Mouse (Mus musculus): ENCODE results near the gene Alyref. TPM values are rescaled to one million over a fixed set of nuclear protein-coding genes. Genes with fewer than 3 reads are reported as not detected.

The Alyref gene
- polyA plus RNA-seq, 1 experiment from 2014 or later = 253 TPM

GRCm38 (mm10) chr11:120578024-120578693, 20.0 kb downstream of the Alyref start:
- Histone ChIP-seq H3K4me2 (no peak overlapping the region), H3K9ac (peak overlapping the region; percentile 98), H3K4me3 (no peak overlapping the region), H3K27me3 (replicated peaks) (no peaks in the 10 kb centered on the region), H3K36me3 (peaks cover 42% of the 10 kb centered on the region), H3K9me3 (no peaks in the 10 kb centered on the region), H3K27ac (replicated peaks) (no peak overlapping the region), H3K4me1 (peaks cover 45% of the 10 kb centered on the region)
- ATAC-seq (ENCODE audit: extremely low read depth, insufficient number of reproducible peaks, low FRiP score, low TSS enrichment) = no peak
- 80% methylated on average over 10 of the region's 10 CpGs for WGBS

GRCm38 (mm10) chr11:120577211-120578023, 20.7 kb downstream of the Alyref start:
- H3K36me3 ChIP-seq = peaks cover 38% of the 10 kb centered on the region
- H3K27ac ChIP-seq (replicated peaks) = no peak overlapping the region
- H3K4me1 ChIP-seq = peaks cover 43% of the 10 kb centered on the region
- H3K9me3 ChIP-seq = no peaks in the 10 kb centered on the region
- H3K4me3 ChIP-seq = no peak overlapping the region
- H3K4me2 ChIP-seq = no peak overlapping the region
- ATAC-seq (ENCODE audit: extremely low read depth, insufficient number of reproducible peaks, low FRiP score, low TSS enrichment) = no peak
- no peak overlapping the region for H3K9ac ChIP-seq
- whole genome bisulfite sequencing = 86% methylated on average over 7 of the region's 7 CpGs
- no peaks in the 10 kb centered on the region for H3K27me3 ChIP-seq (replicated peaks)

DNA sequence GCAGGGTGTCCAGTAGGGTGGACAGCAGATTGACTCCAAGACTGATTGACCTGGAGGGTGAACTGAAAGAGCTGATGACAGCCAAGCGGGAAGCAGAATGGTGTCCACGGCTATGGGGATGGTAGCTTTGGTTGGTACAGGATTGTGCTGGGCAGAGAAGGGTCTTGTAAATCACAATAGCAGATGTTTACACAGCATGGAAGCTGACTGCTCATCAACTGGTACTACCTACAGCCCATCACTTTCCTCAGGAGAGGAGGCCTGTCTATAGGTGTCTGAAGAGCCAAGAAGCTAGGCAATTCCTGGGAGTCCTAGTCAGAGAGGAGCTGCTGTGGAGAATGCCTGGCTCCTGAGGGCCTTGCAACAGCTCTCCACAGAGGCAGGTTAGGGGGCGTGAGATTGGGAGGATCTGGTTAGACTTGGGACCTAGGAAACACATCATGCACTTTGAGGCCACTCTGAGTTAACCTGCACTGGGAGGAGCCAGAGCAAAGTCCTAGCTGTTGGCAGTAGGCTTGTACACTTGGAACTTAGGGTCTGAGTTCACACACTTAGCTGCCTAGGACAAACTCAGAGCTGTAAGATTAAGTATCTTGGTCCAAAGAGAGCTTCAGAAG, 21.7 kb downstream of the Alyref start:
- H3K36me3 ChIP-seq = peaks cover 38% of the 10 kb centered on the region
- no peak overlapping the region for H3K4me3 ChIP-seq
- WGBS = 77% methylated on average over 3 of the region's 3 CpGs
- 0 out of 2 replicates have a peak overlapping the region, but pooled peaks have one; percentile 24 for H3K9ac ChIP-seq
- H3K4me1 ChIP-seq = peaks cover 42% of the 10 kb centered on the region
- H3K27me3 ChIP-seq (replicated peaks) = no peaks in the 10 kb centered on the region
- H3K27ac ChIP-seq (replicated peaks) = no peak overlapping the region
- no peak for ATAC-seq (ENCODE audit: extremely low read depth, insufficient number of reproducible peaks, low FRiP score, low TSS enrichment)
- no peaks in the 10 kb centered on the region for H3K9me3 ChIP-seq
- H3K4me2 ChIP-seq = no peak overlapping the region

GRCm38 (mm10) chr11:120575940-120576339, 22.2 kb downstream of the Alyref start:
- no peak overlapping the region for H3K4me3 ChIP-seq
- no peak overlapping the region for H3K9ac ChIP-seq
- no peaks in the 10 kb centered on the region for H3K9me3 ChIP-seq
- peaks cover 47% of the 10 kb centered on the region for H3K4me1 ChIP-seq
- peaks cover 44% of the 10 kb centered on the region for H3K36me3 ChIP-seq
- no peaks in the 10 kb centered on the region for H3K27me3 ChIP-seq (replicated peaks)
- H3K4me2 ChIP-seq = no peak overlapping the region
- ATAC-seq (ENCODE audit: extremely low read depth, insufficient number of reproducible peaks, low FRiP score, low TSS enrichment) = no peak
- no peak overlapping the region for H3K27ac ChIP-seq (replicated peaks)

DNA sequence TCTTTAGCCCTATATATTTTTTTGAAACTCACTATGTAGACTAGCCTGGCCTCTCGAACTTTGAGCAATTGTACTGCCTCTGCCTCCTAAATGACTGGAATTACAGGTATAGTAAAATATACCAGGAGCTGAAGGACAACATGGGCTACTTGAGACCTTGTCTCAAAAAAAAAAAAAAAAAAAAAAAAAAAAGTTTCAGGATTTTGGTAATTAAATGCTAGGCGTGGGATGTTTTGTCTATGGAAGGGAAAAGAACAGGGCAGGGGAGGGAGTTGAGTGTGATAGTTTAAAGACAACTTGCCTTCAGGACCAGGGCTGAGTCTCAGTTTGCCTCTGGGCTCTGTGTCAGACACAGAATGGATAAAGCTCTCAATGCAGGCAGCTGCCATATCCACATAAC, 23.1 kb downstream of the Alyref start:
- H3K4me2 ChIP-seq = peak overlapping the region; percentile 90; the same call in 1 of the 2 replicates
- peaks cover 51% of the 10 kb centered on the region for H3K36me3 ChIP-seq
- H3K9me3 ChIP-seq = no peaks in the 10 kb centered on the region
- H3K27ac ChIP-seq (replicated peaks) = 0 out of 2 replicates have a peak overlapping the region, but pooled peaks have one; percentile 8
- H3K4me1 ChIP-seq = peaks cover 48% of the 10 kb centered on the region
- WGBS = 75% methylated on average over 2 of the region's 2 CpGs
- H3K9ac ChIP-seq = peak overlapping the region; percentile 95; the same call in 1 of the 2 replicates
- no peaks in the 10 kb centered on the region for H3K27me3 ChIP-seq (replicated peaks)
- no peak for ATAC-seq (ENCODE audit: extremely low read depth, insufficient number of reproducible peaks, low FRiP score, low TSS enrichment)
- H3K4me3 ChIP-seq = 0 out of 2 replicates have a peak overlapping the region, but pooled peaks have one; percentile 94

DNA sequence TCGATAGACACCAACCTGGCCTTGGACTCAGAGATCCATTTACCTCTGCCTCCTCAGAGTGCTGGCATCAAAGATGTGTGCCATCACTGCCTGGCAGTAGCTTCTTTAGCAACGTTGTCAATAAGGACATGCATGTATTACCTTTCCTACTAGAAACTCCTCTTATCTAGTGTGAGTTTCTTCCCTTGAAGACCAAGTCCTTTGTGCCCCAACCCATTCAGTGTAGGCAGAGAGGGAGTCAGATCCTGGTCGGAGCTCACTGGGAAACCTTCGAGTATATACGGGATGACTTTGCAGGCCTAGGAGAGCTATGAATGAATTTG, 23.9 kb downstream of the Alyref start:
- ATAC-seq (ENCODE audit: extremely low read depth, insufficient number of reproducible peaks, low FRiP score, low TSS enrichment) = no peak
- H3K27me3 ChIP-seq (replicated peaks) = no peaks in the 10 kb centered on the region
- peak overlapping the region; percentile 58 for H3K27ac ChIP-seq (replicated peaks)
- peak overlapping the region; percentile 95 for H3K9ac ChIP-seq
- no peaks in the 10 kb centered on the region for H3K9me3 ChIP-seq
- WGBS = 33% methylated on average over 5 of the region's 5 CpGs
- peak overlapping the region; percentile 94 for H3K4me3 ChIP-seq
- H3K4me1 ChIP-seq = peaks cover 40% of the 10 kb centered on the region
- peak overlapping the region; percentile 90 for H3K4me2 ChIP-seq
- peaks cover 51% of the 10 kb centered on the region for H3K36me3 ChIP-seq

GRCm38 (mm10) chr11:120573585-120574277, 24.4 kb downstream of the Alyref start:
- under 1% methylated on average over 23 of the region's 23 CpGs for WGBS
- peak overlapping the region; percentile 90 for H3K4me2 ChIP-seq
- H3K4me1 ChIP-seq = peaks cover 35% of the 10 kb centered on the region
- ATAC-seq (ENCODE audit: extremely low read depth, insufficient number of reproducible peaks, low FRiP score, low TSS enrichment) = no peak
- no peaks in the 10 kb centered on the region for H3K27me3 ChIP-seq (replicated peaks)
- no peaks in the 10 kb centered on the region for H3K9me3 ChIP-seq
- H3K4me3 ChIP-seq = peak overlapping the region; percentile 94
- H3K36me3 ChIP-seq = peaks cover 51% of the 10 kb centered on the region
- peak overlapping the region; percentile 95 for H3K9ac ChIP-seq
- peak overlapping the region; percentile 97 for H3K27ac ChIP-seq (replicated peaks)

GRCm38 (mm10) chr11:120572752-120573584, 25.2 kb downstream of the Alyref start, which contains the start of gene P4hb:
Gene P4hb, minus strand, starts transcription at chr11:120573253.
- peak within 1 kb of the TSS; percentile 98 for H3K9ac ChIP-seq
- H3K4me2 ChIP-seq = peak within 1 kb of the TSS; percentile 97
- peaks cover 51% of the 10 kb centered on the region for H3K36me3 ChIP-seq
- WGBS = under 1% methylated on average over 93 of the region's 94 CpGs
- H3K4me3 ChIP-seq = peak within 1 kb of the TSS; percentile 94
- H3K27me3 ChIP-seq (replicated peaks) = no peaks in the 10 kb centered on the region
- ATAC-seq (ENCODE audit: extremely low read depth, insufficient number of reproducible peaks, low FRiP score, low TSS enrichment) = peak; percentile 96
- peak within 1 kb of the TSS; percentile 97 for H3K27ac ChIP-seq (replicated peaks)
- no peaks in the 10 kb centered on the region for H3K9me3 ChIP-seq
- peaks cover 30% of the 10 kb centered on the region for H3K4me1 ChIP-seq

DNA sequence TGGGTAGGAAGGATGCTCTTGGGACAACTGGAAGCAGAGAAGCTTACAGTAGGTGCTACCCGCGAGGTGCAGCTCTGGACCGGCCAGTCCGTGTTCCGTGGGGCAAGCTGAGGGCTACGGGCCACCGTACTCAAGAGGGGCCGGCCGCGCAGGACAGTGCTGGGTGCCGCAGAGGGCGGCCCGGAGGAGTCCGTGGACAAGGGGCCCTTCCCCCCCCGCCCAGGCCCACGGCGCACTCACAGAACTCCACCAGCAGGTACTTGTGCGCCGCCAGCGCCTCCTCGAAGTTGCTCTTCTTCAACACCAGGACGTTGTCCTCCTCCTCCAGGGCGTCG, 25.8 kb downstream of the Alyref start:
- Histone ChIP-seq H3K9me3 (no peaks in the 10 kb centered on the region), H3K4me1 (peaks cover 34% of the 10 kb centered on the region), H3K36me3 (peaks cover 51% of the 10 kb centered on the region), H3K27ac (replicated peaks) (peak overlapping the region; percentile 97), H3K4me3 (peak overlapping the region; percentile 94), H3K9ac (peak overlapping the region; percentile 98), H3K4me2 (peak overlapping the region; percentile 97), H3K27me3 (replicated peaks) (no peaks in the 10 kb centered on the region)
- peak; percentile 6; the same call in 1 of the 2 replicates for ATAC-seq (ENCODE audit: extremely low read depth, insufficient number of reproducible peaks, low FRiP score, low TSS enrichment)
- under 1% methylated on average over 24 of the region's 24 CpGs for WGBS

- WGBS = 6% methylated on average over 11 of the region's 11 CpGs
- ATAC-seq (ENCODE audit: extremely low read depth, insufficient number of reproducible peaks, low FRiP score, low TSS enrichment) = no peak
- peaks cover 51% of the 10 kb centered on the region for H3K36me3 ChIP-seq
Measured at GRCm38 (mm10) chr11:120571754-120572416, 26.3 kb downstream of the Alyref start.

More at GRCm38 (mm10) chr11:120571754-120572416, 26.3 kb downstream of the Alyref start:
- peak overlapping the region; percentile 98 for H3K9ac ChIP-seq
- H3K27me3 ChIP-seq (replicated peaks) = no peaks in the 10 kb centered on the region
- no peaks in the 10 kb centered on the region for H3K9me3 ChIP-seq
- H3K4me3 ChIP-seq = peak overlapping the region; percentile 94
- H3K27ac ChIP-seq (replicated peaks) = peak overlapping the region; percentile 97
- peak overlapping the region; percentile 97 for H3K4me2 ChIP-seq
- peaks cover 34% of the 10 kb centered on the region for H3K4me1 ChIP-seq
